Mouse (Mus musculus) kidney, adult 11 months (tissue): ENCODE results near the gene Cox19.

ENCODE experiments used
- DNase-seq: peaks from one replicate; pipeline ENCODE4 v3.0.0; 2022

Cox19 gene

DNA sequence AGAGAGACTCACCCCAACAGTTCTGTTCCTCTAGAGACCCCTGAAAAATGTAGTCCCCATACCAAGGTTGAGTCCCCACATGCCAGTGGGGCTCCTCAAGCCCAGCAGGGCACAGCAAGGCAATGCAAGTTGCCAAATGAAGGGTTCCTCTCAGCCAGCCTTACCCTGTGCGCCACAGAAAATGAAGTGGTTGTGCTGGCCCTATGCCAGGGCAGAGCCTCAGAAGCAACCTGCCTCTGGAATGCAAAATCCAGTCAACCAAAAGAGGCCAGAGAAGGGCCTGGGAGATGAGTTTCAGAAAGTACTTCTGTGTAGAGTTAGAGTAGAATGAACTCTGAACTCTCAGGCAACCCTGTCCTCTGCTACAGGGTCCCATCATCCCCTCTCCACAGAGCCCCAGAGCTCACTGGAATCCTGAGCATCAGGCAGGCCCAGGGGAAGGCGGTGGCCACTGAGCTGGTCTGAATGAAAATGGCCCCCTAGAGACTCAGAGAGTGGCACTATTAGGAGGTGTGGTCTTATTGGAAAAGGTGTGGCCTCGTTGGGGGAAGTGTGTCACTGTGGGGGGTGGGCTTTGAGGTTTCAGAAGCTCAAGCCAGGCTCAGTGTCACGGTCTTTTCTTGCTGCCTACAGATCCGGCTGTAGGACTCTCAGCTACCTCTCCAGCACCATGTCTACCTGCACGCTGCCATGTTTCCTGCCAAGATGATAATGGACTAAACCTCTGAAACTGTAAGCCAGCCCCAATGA is 59.2 kb downstream of the Cox19 start:
- DNase-seq: peak; percentile 50

GRCm38 (mm10) chr5:139290467-139291259 is 60.6 kb downstream of the Cox19 start:
- DNase-seq: no peak

DNA sequence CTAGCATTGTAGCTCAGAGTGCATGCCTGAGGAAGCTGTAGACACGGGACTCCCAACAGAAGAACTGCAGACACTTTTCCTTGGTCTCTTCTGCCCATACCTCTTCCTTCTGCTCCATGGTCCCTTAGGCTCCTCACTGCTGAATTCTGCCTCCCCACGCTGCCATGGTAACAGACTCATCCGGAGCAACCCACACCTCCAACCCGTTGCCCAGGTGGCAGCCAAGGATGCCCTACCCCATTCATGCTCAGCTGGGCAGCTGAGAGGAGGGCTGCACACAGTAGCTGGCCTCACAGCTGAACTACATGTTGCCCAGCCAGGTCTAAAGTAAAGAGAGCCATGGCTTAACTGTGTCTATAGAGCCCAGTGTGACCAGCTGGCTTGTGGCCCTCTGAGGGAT is 62.6 kb downstream of the Cox19 start:
- DNase-seq: no peak

DNA sequence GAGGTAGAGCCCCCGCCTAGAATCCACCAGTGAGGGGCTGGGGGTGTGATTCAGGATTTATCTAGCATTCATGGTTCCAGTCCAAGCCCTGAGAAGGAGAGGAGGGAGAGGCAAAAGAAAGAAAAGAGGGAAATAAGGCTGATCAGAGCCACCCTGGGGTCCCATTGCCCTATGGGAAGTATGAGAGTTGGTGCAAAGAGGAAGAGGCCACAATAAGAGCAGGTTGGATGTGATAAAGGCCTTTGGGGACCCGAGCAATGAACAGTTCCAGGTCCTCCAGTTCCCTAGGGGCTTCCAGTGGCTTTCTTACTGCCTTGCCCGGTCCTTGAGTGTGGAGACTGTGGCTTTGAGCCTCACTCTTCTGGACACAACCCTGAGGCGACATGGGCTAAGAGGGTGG is 63.4 kb downstream of the Cox19 start:
- DNase-seq: no peak

- no peak for DNase-seq
Observed at GRCm38 (mm10) chr5:139287099-139287498, 64.1 kb downstream of the Cox19 start.
